Mouse (Mus musculus): ENCODE measurements around the gene Cnnm2. TPM values are rescaled to one million over a fixed set of nuclear protein-coding genes. Genes with fewer than 3 reads are reported as not detected.

Cnnm2 gene
- total and polyA plus RNA-seq, 2 experiments from 2014 or later, result 9.5 to 47.2 TPM

- no peaks in the 10 kb centered on the region for H3K27me3 ChIP-seq (ENCODE audit: insufficient read depth, low read length)
- H3K27ac ChIP-seq, result no peak overlapping the region
- H3K9ac ChIP-seq (replicated peaks; ENCODE audit: low read length), result no peak overlapping the region
- no peak overlapping the region for H3K4me3 ChIP-seq (ENCODE audit: low read length)
- ATAC-seq, result no peak
- no peaks in the 10 kb centered on the region for H3K4me1 ChIP-seq (ENCODE audit: insufficient read depth, low read length)
- H3K4me2 ChIP-seq (ENCODE audit: low read depth, low read length), result no peak overlapping the region
- DNase-seq (ENCODE audit: low spot score), result no peak
- 53% methylated on average over 3 of the region's 3 CpGs for WGBS
- no peaks in the 10 kb centered on the region for H3K36me3 ChIP-seq (ENCODE audit: insufficient read depth, low read length)
- H3K9me3 ChIP-seq (ENCODE audit: low read length), result no peaks in the 10 kb centered on the region
- TF ChIP-seq CTCF (IDR thresholded peaks at IDR 0.05; ENCODE audit: low read depth), result no peak
Observed at GRCm38 (mm10) chr19:46836085-46836484, 74.7 kb downstream of the Cnnm2 start.

DNA sequence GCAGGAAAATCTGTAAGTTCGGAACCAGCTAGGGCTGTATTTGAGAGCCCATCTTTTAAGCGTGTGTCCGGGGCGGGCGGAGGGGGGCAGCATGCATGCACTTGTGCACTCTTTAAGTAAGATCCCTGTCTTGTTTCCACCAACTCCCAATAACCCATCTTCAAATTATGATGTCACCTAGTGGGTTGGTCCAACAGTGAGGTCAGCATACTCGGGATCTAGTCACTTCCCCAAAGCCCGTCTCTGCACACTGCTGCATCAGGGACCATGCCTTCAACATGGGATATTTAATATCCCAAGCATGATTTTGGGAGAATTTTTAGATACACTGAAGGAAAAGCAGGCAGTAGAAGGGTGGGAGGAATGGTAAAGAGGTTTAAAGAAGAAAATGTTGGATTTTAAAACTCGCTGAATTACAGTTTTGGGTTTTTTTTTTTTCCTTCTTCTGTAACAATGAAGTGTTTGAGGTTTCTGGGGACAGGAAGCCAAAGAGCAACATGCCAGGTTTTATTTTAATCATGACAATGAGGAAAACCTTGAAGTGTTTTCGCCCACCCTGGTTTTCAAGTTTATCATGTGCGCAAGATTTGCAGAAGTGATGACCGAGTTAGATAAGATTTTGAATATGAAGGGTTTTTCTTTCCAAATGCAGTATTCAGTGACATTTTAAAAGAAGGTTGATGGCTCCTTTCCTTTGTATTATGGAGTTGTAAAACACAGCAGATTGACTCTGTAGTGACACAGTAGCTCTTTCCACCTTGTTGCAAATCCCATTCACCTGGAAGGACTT is 76.1 kb downstream of the Cnnm2 start:
- WGBS, result 90% methylated on average over 11 of the region's 11 CpGs
- Histone ChIP-seq H3K4me2 (ENCODE audit: low read depth, low read length) (no peak overlapping the region), H3K27ac (no peak overlapping the region), H3K4me3 (ENCODE audit: low read length) (no peak overlapping the region), H3K9ac (replicated peaks; ENCODE audit: low read length) (no peak overlapping the region), H3K36me3 (ENCODE audit: insufficient read depth, low read length) (no peaks in the 10 kb centered on the region), H3K4me1 (ENCODE audit: insufficient read depth, low read length) (no peaks in the 10 kb centered on the region), H3K27me3 (ENCODE audit: insufficient read depth, low read length) (no peaks in the 10 kb centered on the region), H3K9me3 (ENCODE audit: low read length) (no peaks in the 10 kb centered on the region)
- ATAC-seq (no peak), DNase-seq (ENCODE audit: low spot score) (no peak)
- TF ChIP-seq CTCF (IDR thresholded peaks at IDR 0.05; ENCODE audit: low read depth), result no peak

- Histone ChIP-seq H3K9ac (replicated peaks; ENCODE audit: low read length) (no peak overlapping the region), H3K27ac (no peak overlapping the region), H3K4me2 (ENCODE audit: low read depth, low read length) (no peak overlapping the region), H3K4me3 (ENCODE audit: low read length) (no peak overlapping the region), H3K9me3 (ENCODE audit: low read length) (no peaks in the 10 kb centered on the region), H3K4me1 (ENCODE audit: insufficient read depth, low read length) (no peaks in the 10 kb centered on the region), H3K36me3 (ENCODE audit: insufficient read depth, low read length) (no peaks in the 10 kb centered on the region), H3K27me3 (ENCODE audit: insufficient read depth, low read length) (no peaks in the 10 kb centered on the region)
- DNase-seq (ENCODE audit: low spot score), result no peak
- TF ChIP-seq CTCF (IDR thresholded peaks at IDR 0.05; ENCODE audit: low read depth), result no peak
- no peak for ATAC-seq
- 77% methylated on average over 4 of the region's 4 CpGs for WGBS
Observed at GRCm38 (mm10) chr19:46841016-46841415, 79.6 kb downstream of the Cnnm2 start.

DNA sequence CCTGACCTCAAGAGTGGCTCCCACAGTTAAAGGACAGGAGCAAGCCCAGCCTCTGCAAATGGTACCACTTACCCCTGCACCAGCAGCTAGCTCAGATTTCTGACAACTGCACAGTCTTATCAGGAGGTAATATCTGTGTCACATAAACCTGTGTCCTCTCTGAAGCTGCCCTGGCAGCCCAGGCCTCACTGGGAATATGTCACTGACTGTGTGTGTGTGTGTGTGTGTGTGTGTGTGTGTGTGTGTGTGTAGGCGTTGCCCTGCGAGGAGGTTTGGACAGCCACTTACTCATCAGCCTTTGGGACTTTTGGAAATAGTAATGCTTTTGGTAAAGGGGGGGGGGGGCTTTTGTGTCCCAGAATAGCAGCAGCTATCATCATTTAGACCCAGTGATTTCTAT is 81.6 kb downstream of the Cnnm2 start:
- no peak for ATAC-seq

GRCm38 (mm10) chr19:46846056-46846455 is 84.7 kb downstream of the Cnnm2 start:
- H3K27ac ChIP-seq, result no peak overlapping the region
- 80% methylated on average over 7 of the region's 7 CpGs for WGBS
- H3K27me3 ChIP-seq (ENCODE audit: insufficient read depth, low read length), result no peaks in the 10 kb centered on the region
- ATAC-seq (no peak), DNase-seq (ENCODE audit: low spot score) (no peak)
- 0 out of 2 replicates have a peak, but pooled peaks cover 4% of the 10 kb centered on the region for H3K4me1 ChIP-seq (ENCODE audit: insufficient read depth, low read length)
- H3K9me3 ChIP-seq (ENCODE audit: low read length), result no peaks in the 10 kb centered on the region
- H3K36me3 ChIP-seq (ENCODE audit: insufficient read depth, low read length), result no peaks in the 10 kb centered on the region
- H3K4me2 ChIP-seq (ENCODE audit: low read depth, low read length), result no peak overlapping the region
- no peak overlapping the region for H3K4me3 ChIP-seq (ENCODE audit: low read length)
- no peak overlapping the region for H3K9ac ChIP-seq (replicated peaks; ENCODE audit: low read length)
- TF ChIP-seq CTCF (IDR thresholded peaks at IDR 0.05; ENCODE audit: low read depth), result no peak

More for the DNA sequence above, 81.6 kb downstream of the Cnnm2 start:
- Histone ChIP-seq H3K4me3 (ENCODE audit: low read length) (no peak overlapping the region), H3K27ac (no peak overlapping the region), H3K4me2 (ENCODE audit: low read depth, low read length) (no peak overlapping the region), H3K9me3 (ENCODE audit: low read length) (no peaks in the 10 kb centered on the region), H3K9ac (replicated peaks; ENCODE audit: low read length) (no peak overlapping the region), H3K36me3 (ENCODE audit: insufficient read depth, low read length) (no peaks in the 10 kb centered on the region), H3K4me1 (ENCODE audit: insufficient read depth, low read length) (no peaks in the 10 kb centered on the region), H3K27me3 (ENCODE audit: insufficient read depth, low read length) (no peaks in the 10 kb centered on the region)
- no peak for DNase-seq (ENCODE audit: low spot score)
- 71% methylated on average over 2 of the region's 2 CpGs for WGBS
- no peak for TF ChIP-seq CTCF (IDR thresholded peaks at IDR 0.05; ENCODE audit: low read depth)

GRCm38 (mm10) chr19:46846459-46846858 is 85.1 kb downstream of the Cnnm2 start:
- Histone ChIP-seq H3K4me1 (ENCODE audit: insufficient read depth, low read length) (0 out of 2 replicates have a peak, but pooled peaks cover 4% of the 10 kb centered on the region), H3K4me2 (ENCODE audit: low read depth, low read length) (no peak overlapping the region), H3K4me3 (ENCODE audit: low read length) (no peak overlapping the region), H3K36me3 (ENCODE audit: insufficient read depth, low read length) (no peaks in the 10 kb centered on the region), H3K27ac (no peak overlapping the region), H3K9ac (replicated peaks; ENCODE audit: low read length) (no peak overlapping the region), H3K9me3 (ENCODE audit: low read length) (no peaks in the 10 kb centered on the region), H3K27me3 (ENCODE audit: insufficient read depth, low read length) (no peaks in the 10 kb centered on the region)
- ATAC-seq, result no peak
- 76% methylated on average over 5 of the region's 5 CpGs for WGBS
- no peak for DNase-seq (ENCODE audit: low spot score)
- TF ChIP-seq CTCF (IDR thresholded peaks at IDR 0.05; ENCODE audit: low read depth), result no peak

Measured in hindbrain, postnatal 0 days (tissue).